Mouse (Mus musculus): ENCODE measurements around the gene Snx10.

DNA sequence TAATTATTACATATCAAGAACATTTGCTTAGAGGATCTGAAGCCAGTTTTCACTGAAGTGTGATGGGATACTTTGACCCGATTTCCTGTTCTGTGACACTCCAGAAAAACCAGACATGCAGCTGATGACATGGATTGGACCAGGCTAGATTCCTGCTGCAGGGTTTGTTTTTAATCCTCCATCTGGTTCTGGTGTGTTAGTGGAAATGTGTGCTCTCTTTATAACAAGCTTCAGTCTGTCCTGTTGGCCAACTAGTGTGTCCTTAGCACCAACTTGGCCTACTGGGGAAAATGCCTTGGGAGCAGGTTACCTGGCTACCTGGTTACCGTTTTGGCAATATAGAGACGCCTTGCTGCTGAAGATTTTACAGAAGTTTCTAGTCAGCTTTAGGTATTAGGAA, 63.6 kb downstream of the Snx10 start:
- no peak for TF ChIP-seq CTCF (IDR thresholded peaks at IDR 0.05; ENCODE audit: control insufficient read depth, insufficient read depth, insufficient replicate concordance, low read depth, low read length)
- TF ChIP-seq POLR2A (IDR thresholded peaks at IDR 0.05; ENCODE audit: control insufficient read depth, low read depth, low read length): no peak
